Mouse (Mus musculus) liver, embryonic 13.5 days (tissue): ENCODE data around the gene Tcaim. TPM values are rescaled to one million over a fixed set of nuclear protein-coding genes. Genes with fewer than 3 reads are reported as not detected.
"Not testable (repeated sequence)": the region's sequence is repeated elsewhere in the genome, so short reads cannot be mapped to it uniquely, and the experiment has no call there.

Experiments
- ATAC-seq: fragments of 200-750 bp; cut with Nextera tagmentation; 2 replicates; pipeline ENCODE4 v1.8.0; 2017; ENCODE audit warnings: low read depth, mild to moderate bottlenecking, moderate number of reproducible peaks, moderate library complexity
- DNase-seq: peaks from one replicate; pipeline ENCODE4 v3.0.0; 2022
- H3K27ac ChIP-seq: fragments of 300-500 bp; sonication (generic); 2 replicates; pipeline ENCODE4 v1.5.1; 2015; ENCODE audit warnings: moderate library complexity, mild to moderate bottlenecking, inconsistent platforms
- H3K27me3 ChIP-seq: fragments of 300-500 bp; sonication (generic); 2 replicates; pipeline ENCODE4 v1.6.1; 2015; ENCODE audit warnings: mild to moderate bottlenecking, inconsistent platforms
- H3K36me3 ChIP-seq: fragments of 300-500 bp; sonication (generic); 2 replicates; pipeline ENCODE4 v1.6.1; 2015; ENCODE audit warnings: mild to moderate bottlenecking, inconsistent platforms
- H3K4me1 ChIP-seq: fragments of 300-500 bp; sonication (generic); replicated peaks from 2 replicates; pipeline ENCODE4 v1.6.1; 2015; ENCODE audit warnings: inconsistent platforms
- H3K4me2 ChIP-seq: fragments of 300-500 bp; sonication (generic); 2 replicates; pipeline ENCODE4 v1.6.1; 2015; ENCODE audit warnings: inconsistent platforms, mild to moderate bottlenecking, moderate library complexity
- H3K4me3 ChIP-seq: fragments of 300-500 bp; sonication (generic); replicated peaks from 2 replicates; pipeline ENCODE4 v1.5.1; 2015; ENCODE audit warnings: mild to moderate bottlenecking, inconsistent platforms
- H3K9ac ChIP-seq: fragments of 300-500 bp; sonication (generic); 2 replicates; pipeline ENCODE4 v1.6.1; 2015; ENCODE audit warnings: mild to moderate bottlenecking, inconsistent platforms
- H3K9me3 ChIP-seq: fragments of 300-500 bp; sonication (generic); replicated peaks from 2 replicates; pipeline ENCODE4 v1.6.1; 2016; ENCODE audit warnings: inconsistent platforms
- WGBS: fragments of 180-500 bp; shearing (Covaris S2); methylation state at CpG from one replicate; pipeline ENCODE4 v1.1.7; 2015; ENCODE audit not compliant: insufficient replicate concordance; 5-methylcytosine and 5-hydroxymethylcytosine counted together
- polyA plus RNA-seq: library from polyadenylated mRNA; unstranded; fragments of >200 nt; fragmentation: Nextera tagmentation; extraction: Ambion mirVana; gene quantifications from 2 replicates; pipeline ENCODE4 v1.2.1, GENCODE M21; 2015

The Tcaim gene
- polyA plus RNA-seq, 1 experiment from 2014 or later: 1.8 TPM

DNA sequence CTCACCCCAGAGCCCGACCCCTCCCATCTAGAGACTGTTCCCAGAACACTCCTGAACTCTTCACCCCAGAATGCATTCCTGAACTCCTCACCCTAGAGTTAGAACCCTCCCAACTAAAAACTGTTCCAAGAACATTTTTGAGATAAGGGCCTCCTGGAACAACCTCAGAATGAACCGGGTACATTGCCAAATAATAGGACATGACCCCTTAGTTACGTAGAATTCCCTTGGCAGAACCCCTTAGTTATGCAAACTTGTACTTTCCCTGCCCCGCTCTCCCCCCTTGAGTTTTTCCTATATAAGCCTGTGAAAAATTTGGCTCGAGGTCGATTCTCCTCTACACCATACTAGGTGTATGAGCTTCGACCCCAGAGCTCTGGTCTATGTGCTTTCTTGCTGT, 49.8 kb downstream of the Tcaim start:
- H3K4me1 ChIP-seq, H3K4me2 ChIP-seq, H3K27ac ChIP-seq, H3K4me3 ChIP-seq, H3K9ac ChIP-seq, DNase-seq, H3K27me3 ChIP-seq, ATAC-seq: not testable (repeated sequence)
- peaks cover 41% of the 10 kb centered on the region for H3K9me3 ChIP-seq
- 79% methylated on average over 3 of the region's 7 CpGs for WGBS
- peaks cover 95% of the 10 kb centered on the region for H3K36me3 ChIP-seq

DNA sequence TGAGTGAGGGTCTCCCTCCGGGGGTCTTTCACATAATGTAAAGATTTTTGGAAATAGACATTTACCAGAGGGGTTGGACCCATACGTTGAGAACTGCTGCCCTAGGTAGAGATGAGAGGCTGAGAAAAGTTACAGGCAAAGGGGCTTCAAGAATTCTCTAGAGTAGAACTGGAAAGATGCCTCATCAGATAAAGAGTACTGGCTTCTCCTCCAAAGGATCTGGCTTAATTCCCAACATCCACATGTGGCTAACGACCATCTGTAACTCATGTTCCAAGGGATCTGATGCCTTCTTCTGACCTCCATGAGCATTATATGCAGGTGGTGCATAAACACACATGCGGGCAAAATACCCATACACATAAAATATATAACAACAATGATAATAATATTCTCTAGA, 50.3 kb downstream of the Tcaim start:
- ATAC-seq (no peak), DNase-seq (no peak)
- H3K4me3 ChIP-seq: no peak overlapping the region
- no peak overlapping the region for H3K9ac ChIP-seq
- H3K36me3 ChIP-seq: peaks cover 95% of the 10 kb centered on the region
- no peaks in the 10 kb centered on the region for H3K4me1 ChIP-seq
- H3K9me3 ChIP-seq: peaks cover 45% of the 10 kb centered on the region
- no peaks in the 10 kb centered on the region for H3K27me3 ChIP-seq
- H3K27ac ChIP-seq: no peak overlapping the region
- no peak overlapping the region for H3K4me2 ChIP-seq
- 88% methylated on average over 4 of the region's 4 CpGs for WGBS

GRCm38 (mm10) chr9:122856716-122857115, 51.4 kb downstream of the Tcaim start:
- Histone ChIP-seq H3K27me3 (no peaks in the 10 kb centered on the region), H3K9me3 (peaks cover 48% of the 10 kb centered on the region), H3K36me3 (peaks cover 95% of the 10 kb centered on the region), H3K4me2 (no peak overlapping the region), H3K9ac (no peak overlapping the region), H3K4me1 (no peaks in the 10 kb centered on the region), H3K27ac (no peak overlapping the region), H3K4me3 (no peak overlapping the region)
- ATAC-seq (no peak), DNase-seq (no peak)
- WGBS: 76% methylated on average over 3 of the region's 3 CpGs

DNA sequence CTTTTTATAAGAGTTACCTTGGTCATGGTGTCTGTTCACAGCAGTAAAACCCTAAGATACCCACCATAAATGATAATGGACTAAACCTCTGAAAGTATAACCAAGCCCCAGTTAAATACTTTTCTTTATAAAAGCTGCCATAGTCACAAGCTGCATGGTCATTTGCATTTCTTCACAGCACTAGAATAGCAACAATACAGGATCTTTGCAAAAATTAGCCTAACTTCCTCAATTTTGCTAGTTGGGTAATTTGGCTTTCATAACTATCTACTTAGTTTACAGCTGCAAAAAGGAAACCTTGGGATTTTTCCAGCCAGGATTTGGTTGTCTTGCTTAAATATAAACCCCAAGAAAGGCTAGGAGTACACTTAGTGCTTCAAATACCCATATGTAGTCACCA, 55.4 kb downstream of the Tcaim start:
- H3K36me3 ChIP-seq: peaks cover 73% of the 10 kb centered on the region
- DNase-seq: no peak
- H3K9me3 ChIP-seq: peaks cover 40% of the 10 kb centered on the region
- no peaks in the 10 kb centered on the region for H3K27me3 ChIP-seq
- H3K9ac ChIP-seq: no peak overlapping the region
- H3K4me2 ChIP-seq: no peak overlapping the region
- no peak for ATAC-seq
- peaks cover 20% of the 10 kb centered on the region for H3K4me1 ChIP-seq
- H3K4me3 ChIP-seq: no peak overlapping the region
- H3K27ac ChIP-seq: no peak overlapping the region

DNA sequence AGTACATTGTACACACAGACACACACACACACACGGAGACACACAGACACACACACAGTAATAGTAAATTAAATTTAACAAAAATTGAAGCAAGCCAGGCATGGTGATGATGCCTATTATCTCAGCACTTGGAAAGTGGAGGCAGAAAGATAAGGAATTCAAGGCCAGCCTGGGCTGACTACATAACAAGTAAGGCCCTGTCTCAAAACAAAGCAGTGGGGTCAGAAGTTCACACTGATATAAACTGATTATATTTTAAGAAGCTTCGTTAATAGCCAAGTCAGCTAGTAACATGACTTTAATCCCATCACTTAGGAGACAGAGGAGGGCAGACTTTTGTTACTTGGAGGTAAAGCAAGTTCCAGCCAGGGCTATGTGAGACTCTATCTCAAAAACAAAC, 58.4 kb downstream of the Tcaim start:
- no peak overlapping the region for H3K27ac ChIP-seq
- peak overlapping the region; percentile 77 for H3K4me2 ChIP-seq
- ATAC-seq (no peak), DNase-seq (no peak)
- no peak overlapping the region for H3K9ac ChIP-seq
- peaks cover 29% of the 10 kb centered on the region for H3K9me3 ChIP-seq
- H3K36me3 ChIP-seq: peaks cover 45% of the 10 kb centered on the region
- 67% methylated on average over 2 of the region's 2 CpGs for WGBS
- no peaks in the 10 kb centered on the region for H3K27me3 ChIP-seq
- H3K4me1 ChIP-seq: peaks cover 25% of the 10 kb centered on the region
- no peak overlapping the region for H3K4me3 ChIP-seq

DNA sequence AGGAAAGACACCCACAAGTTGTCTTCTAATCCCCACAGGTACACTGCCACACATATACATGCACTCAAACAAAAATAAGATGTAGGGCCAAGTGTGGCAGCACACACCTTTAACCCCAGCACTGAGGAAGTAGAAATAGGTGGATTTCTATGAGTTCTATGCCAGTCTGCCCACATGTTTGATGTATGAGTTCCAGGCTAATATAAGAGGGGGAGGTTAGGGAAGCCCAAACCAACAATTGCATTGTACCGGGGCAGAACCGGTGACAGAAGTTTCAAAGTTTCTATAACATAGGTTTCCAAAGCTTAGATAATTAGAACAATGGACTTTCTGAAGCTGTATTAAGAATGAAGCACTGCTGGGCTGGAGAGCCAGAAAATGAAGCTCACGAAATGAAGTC, 59.5 kb downstream of the Tcaim start:
- 45% methylated on average over 3 of the region's 3 CpGs for WGBS

DNA sequence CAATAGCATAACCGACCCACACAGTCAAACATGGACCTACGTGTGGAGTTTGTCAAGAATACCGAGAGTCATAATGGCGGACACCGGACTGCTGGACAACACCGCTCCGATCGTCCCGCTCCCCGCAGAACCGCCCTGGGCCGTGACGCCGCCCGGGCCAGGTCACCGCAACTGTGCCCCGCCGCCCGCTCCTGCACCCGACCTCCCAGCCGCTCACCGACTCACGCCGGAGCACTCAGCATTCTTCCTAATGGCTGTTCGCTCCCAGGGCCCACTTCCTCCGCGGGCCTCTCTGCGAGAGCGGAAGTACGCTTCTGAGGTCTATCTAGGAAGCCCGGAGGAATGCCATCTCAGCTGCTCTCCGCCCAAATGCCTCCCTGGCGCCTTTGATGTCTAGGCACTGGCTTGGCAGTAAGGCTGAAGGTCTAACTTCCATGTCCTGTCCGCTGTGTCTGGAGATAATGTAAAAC, 60.4 kb downstream of the Tcaim start, which contains the start of gene Zfp445:
Gene Zfp445 (minus strand): TSS at position 310 of the 470 bp plus-strand sequence.
- ATAC-seq: peak; percentile 93
- H3K9ac ChIP-seq: peak within 1 kb of the TSS; percentile 88
- peak within 1 kb of the TSS; percentile 77 for H3K4me2 ChIP-seq
- WGBS: under 1% methylated on average over 34 of the region's 34 CpGs
- peak; percentile 76 for DNase-seq
- H3K36me3 ChIP-seq: peaks cover 25% of the 10 kb centered on the region
- H3K27me3 ChIP-seq: no peaks in the 10 kb centered on the region
- H3K27ac ChIP-seq: peak within 1 kb of the TSS; percentile 77
- peaks cover 25% of the 10 kb centered on the region for H3K4me1 ChIP-seq
- H3K9me3 ChIP-seq: 0 out of 2 replicates have a peak, but pooled peaks cover 12% of the 10 kb centered on the region
- H3K4me3 ChIP-seq: peak within 1 kb of the TSS; percentile 82

More for the DNA sequence above, 59.5 kb downstream of the Tcaim start:
- H3K9me3 ChIP-seq: peaks cover 19% of the 10 kb centered on the region
- no peak overlapping the region; the same call in 1 of the 2 replicates for H3K27ac ChIP-seq
- peak overlapping the region; percentile 82 for H3K4me3 ChIP-seq
- ATAC-seq (no peak), DNase-seq (no peak)
- peak overlapping the region; percentile 77 for H3K4me2 ChIP-seq
- peaks cover 34% of the 10 kb centered on the region for H3K36me3 ChIP-seq
- H3K27me3 ChIP-seq: no peaks in the 10 kb centered on the region
- peaks cover 25% of the 10 kb centered on the region for H3K4me1 ChIP-seq
- peak overlapping the region; percentile 88 for H3K9ac ChIP-seq

- ATAC-seq (peak; percentile 20; the same call in 1 of the 2 replicates), DNase-seq (no peak)
- Histone ChIP-seq H3K4me1 (peaks cover 25% of the 10 kb centered on the region), H3K9ac (peak overlapping the region; percentile 88; the same call in 1 of the 2 replicates), H3K27ac (no peak overlapping the region), H3K9me3 (0 out of 2 replicates have a peak, but pooled peaks cover 12% of the 10 kb centered on the region), H3K4me3 (peak overlapping the region; percentile 82), H3K27me3 (no peaks in the 10 kb centered on the region), H3K4me2 (peak overlapping the region; percentile 77), H3K36me3 (peaks cover 21% of the 10 kb centered on the region)
- WGBS: 68% methylated on average over 4 of the region's 4 CpGs
Measured at GRCm38 (mm10) chr9:122866192-122866591, 60.9 kb downstream of the Tcaim start.

- Histone ChIP-seq H3K36me3 (no peaks in the 10 kb centered on the region), H3K9me3 (no peaks in the 10 kb centered on the region), H3K9ac (no peak overlapping the region), H3K27ac (no peak overlapping the region), H3K27me3 (no peaks in the 10 kb centered on the region), H3K4me1 (no peaks in the 10 kb centered on the region), H3K4me3 (no peak overlapping the region), H3K4me2 (no peak overlapping the region)
- no peak for DNase-seq
- no peak for ATAC-seq
- 57% methylated on average over 4 of the region's 4 CpGs for WGBS
Measured at GRCm38 (mm10) chr9:122872595-122872994, 67.3 kb downstream of the Tcaim start.

GRCm38 (mm10) chr9:122874653-122875052, 69.3 kb downstream of the Tcaim start:
- no peak overlapping the region for H3K4me2 ChIP-seq
- no peak for ATAC-seq
- H3K27me3 ChIP-seq: no peaks in the 10 kb centered on the region
- DNase-seq: no peak
- no peak overlapping the region for H3K4me3 ChIP-seq
- no peak overlapping the region for H3K9ac ChIP-seq
- H3K36me3 ChIP-seq: no peaks in the 10 kb centered on the region
- no peak overlapping the region for H3K27ac ChIP-seq
- H3K9me3 ChIP-seq: no peaks in the 10 kb centered on the region
- 30% methylated on average over 1 of the region's 1 CpGs for WGBS
- H3K4me1 ChIP-seq: no peaks in the 10 kb centered on the region

DNA sequence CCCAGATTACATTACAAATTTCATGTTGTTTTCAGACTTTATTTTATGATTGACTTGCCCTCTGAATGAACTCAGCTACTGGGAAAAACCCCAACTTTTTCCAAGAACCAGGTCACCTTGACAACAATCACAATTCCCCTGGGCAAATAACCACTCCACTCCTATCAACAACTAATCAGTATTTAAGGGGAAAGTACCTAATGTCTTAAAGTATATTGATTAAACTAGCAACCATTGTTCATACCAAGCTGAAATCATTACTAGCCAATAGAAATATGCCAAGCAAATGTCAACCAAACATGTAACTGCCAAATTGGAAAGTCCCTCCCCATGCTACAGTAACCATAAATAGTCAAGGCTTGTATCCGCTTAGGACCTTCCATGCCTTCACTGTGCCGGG, 69.8 kb downstream of the Tcaim start:
- Histone ChIP-seq H3K27me3 (no peaks in the 10 kb centered on the region), H3K9me3 (no peaks in the 10 kb centered on the region), H3K27ac (no peak overlapping the region), H3K4me2 (no peak overlapping the region), H3K4me3 (no peak overlapping the region), H3K36me3 (no peaks in the 10 kb centered on the region), H3K9ac (no peak overlapping the region), H3K4me1 (no peaks in the 10 kb centered on the region)
- no peak for ATAC-seq
- DNase-seq: no peak
- WGBS: 85% methylated on average over 2 of the region's 2 CpGs

DNA sequence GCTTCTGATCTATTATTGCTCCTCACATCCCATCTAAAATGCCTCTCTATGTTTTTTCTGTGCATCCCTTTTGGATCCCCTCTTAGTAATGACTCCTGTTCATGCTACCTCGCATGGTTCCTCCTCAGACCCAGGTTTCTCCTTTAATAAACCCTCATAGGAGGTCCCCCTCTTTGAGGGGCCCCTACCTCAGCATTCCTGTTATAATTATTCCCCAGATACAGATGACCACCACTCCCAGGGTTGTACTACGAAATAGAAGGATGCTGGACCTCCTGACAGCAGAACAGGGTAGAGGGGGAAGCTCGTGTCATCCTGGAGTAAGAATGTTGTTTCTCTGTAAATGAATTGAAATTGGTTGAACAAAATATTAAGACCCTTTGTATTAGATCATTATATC, 80.0 kb downstream of the Tcaim start, which contains the start of gene Zkscan7:
Gene Zkscan7 (plus strand): TSS at position 301 of the 400 bp plus-strand sequence.
- H3K9ac ChIP-seq: no peak within 1 kb of the TSS
- H3K4me3 ChIP-seq: peak within 1 kb of the TSS; percentile 72
- ATAC-seq: no peak
- peaks cover 4% of the 10 kb centered on the region; the same call in 1 of the 2 replicates for H3K4me1 ChIP-seq
- no peak within 1 kb of the TSS for H3K27ac ChIP-seq
- peak within 1 kb of the TSS; percentile 86 for H3K4me2 ChIP-seq
- 53% methylated on average over 3 of the region's 3 CpGs for WGBS
- DNase-seq: no peak
- H3K27me3 ChIP-seq: no peaks in the 10 kb centered on the region
- H3K36me3 ChIP-seq: no peaks in the 10 kb centered on the region
- H3K9me3 ChIP-seq: no peaks in the 10 kb centered on the region
